Mouse (Mus musculus) lung, postnatal 0 days (tissue): ENCODE data around the gene Lrig3.

Source experiments
- CTCF ChIP-seq: IDR thresholded peaks from 2 replicates; pipeline ENCODE4 v1.5.1; 2016; ENCODE audit warnings: antibody characterized with exemption, mild to moderate bottlenecking
- EP300 ChIP-seq: IDR thresholded peaks from 2 replicates; pipeline ENCODE4 v1.6.1; 2016; ENCODE audit warnings: antibody characterized with exemption, mild to moderate bottlenecking, control low read depth

DNA sequence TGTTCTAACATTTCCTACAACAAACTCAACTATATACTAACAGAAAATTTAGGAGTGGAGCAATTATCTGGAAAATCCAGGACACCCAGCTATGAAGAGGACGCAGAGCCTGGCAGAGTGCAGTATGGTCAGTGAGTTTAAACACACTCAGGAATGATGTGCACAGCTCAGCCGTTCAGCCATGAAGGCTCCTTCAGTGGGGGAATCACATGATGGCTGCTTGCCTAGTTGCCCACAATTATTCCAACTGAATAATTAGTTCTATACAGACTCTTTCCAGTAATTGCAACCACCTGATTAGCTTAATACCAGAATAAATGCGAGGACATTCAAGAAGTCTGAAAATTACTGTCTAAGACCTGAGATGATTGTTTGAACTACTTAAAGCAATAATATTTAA is 31.9 kb upstream of the Lrig3 start:
- no peak for TF ChIP-seq CTCF
- TF ChIP-seq EP300 = no peak
